Mouse (Mus musculus): Measurements from ENCODE around the gene Msh5.

DNA sequence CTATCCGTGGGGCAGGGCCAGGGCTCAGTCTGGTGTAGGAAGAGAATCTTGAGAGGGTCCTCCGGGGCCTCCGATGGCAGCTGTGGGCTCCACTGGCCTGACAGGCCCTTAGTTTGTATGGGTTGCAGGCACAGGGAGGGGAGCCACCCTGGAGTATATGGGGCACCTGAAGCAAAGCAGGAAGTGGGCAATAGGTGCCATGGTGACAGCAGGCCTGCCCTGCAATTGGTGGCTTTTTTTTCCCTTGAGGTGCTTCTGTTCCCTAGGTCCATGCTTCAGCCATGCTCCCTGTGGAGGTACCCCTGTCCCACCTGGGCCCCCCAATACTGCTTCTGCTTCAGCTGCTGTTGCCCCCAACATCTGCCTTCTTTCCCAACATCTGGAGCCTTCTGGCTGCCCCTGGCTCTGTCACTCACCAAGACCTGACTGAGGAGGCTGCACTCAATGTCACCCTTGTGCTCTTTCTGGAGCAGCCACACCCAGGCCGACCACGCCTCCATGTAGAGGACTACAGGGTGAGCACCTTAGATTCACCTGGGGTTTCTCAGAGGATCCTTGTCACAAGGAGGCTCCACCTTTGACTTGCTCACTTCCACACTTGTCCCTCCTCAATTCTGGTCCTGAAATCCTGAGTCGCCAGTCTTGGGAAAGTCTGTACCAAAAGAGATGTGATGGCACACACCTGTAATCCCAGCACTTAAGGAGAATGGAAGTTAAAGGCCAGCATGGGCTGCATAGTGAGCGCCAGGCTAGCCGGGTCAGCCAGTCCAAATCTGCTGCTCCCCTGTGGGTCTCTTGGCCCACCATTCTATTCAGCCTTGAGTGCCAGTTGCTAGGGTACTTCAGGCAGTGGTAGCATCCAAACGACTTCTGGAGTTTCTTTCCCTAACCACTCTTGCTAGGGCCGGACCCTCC, 29.5 kb downstream of the Msh5 start:
- TF ChIP-seq POLR2A (IDR thresholded peaks at IDR 0.05; ENCODE audit: borderline replicate concordance, extremely low read depth, low read depth, low read length) (no peak), CTCF (IDR thresholded peaks at IDR 0.05; ENCODE audit: insufficient read depth, low read length) (no peak)
